Mouse (Mus musculus) MEL (cell line): ENCODE results near the gene Eif2a. TPM values are rescaled to one million over a fixed set of nuclear protein-coding genes. Genes with fewer than 3 reads are reported as not detected.
A peak's percentile ranks its signal among the peaks of the same experiment; 100 is the strongest.

Experiments used
- DNase-seq: peaks from one replicate; pipeline ENCODE4 v3.0.0; 2011; ENCODE audit warnings: low read depth, low spot score
- H3K27ac ChIP-seq: 2 replicates; pipeline ENCODE4 v1.5.1; 2012; ENCODE audit warnings: low read depth, mild to moderate bottlenecking, control low read depth, low read length, moderate library complexity; ENCODE audit not compliant: control insufficient read depth
- H3K27me3 ChIP-seq, 2 experiments: fragments of 150-350 bp in 1 of 2; sonication (generic) in 1 of 2; 2 replicates each; pipeline ENCODE4 v1.6.1; 2012; ENCODE audit warnings: low read length in 2 of 2, mild to moderate bottlenecking in 2 of 2, improper control_type of control experiment in 1 of 2, moderate library complexity in 1 of 2; ENCODE audit not compliant: insufficient read depth in 2 of 2, control insufficient read depth in 1 of 2
- H3K36me3 ChIP-seq, 2 experiments: 2 replicates each; pipeline ENCODE4 v1.6.1; 2012 to 2014; ENCODE audit warnings: low read length in 2 of 2, improper control_type of control experiment in 1 of 2, inconsistent platforms in 1 of 2, mild to moderate bottlenecking in 1 of 2; ENCODE audit not compliant: insufficient read depth in 2 of 2, control insufficient read depth in 1 of 2
- H3K4me1 ChIP-seq, 2 experiments: fragments of 150-350 bp in 1 of 2; sonication (generic) in 1 of 2; 2 replicates each; pipeline ENCODE4 v1.6.1; 2012; ENCODE audit warnings: low read length in 2 of 2, improper control_type of control experiment in 1 of 2, mild to moderate bottlenecking in 1 of 2; ENCODE audit not compliant: insufficient read depth in 2 of 2, control insufficient read depth in 1 of 2
- H3K4me3 ChIP-seq, 2 experiments: fragments of 150-350 bp in 1 of 2; sonication (generic) in 1 of 2; 2 replicates each; pipeline ENCODE4 v1.5.1; 2012; ENCODE audit warnings: low read depth in 2 of 2, low read length in 2 of 2, mild to moderate bottlenecking in 2 of 2, moderate library complexity in 2 of 2, control low read depth in 1 of 2, improper control_type of control experiment in 1 of 2; ENCODE audit not compliant: control insufficient read depth in 1 of 2, insufficient read depth in 1 of 2
- H3K79me2 ChIP-seq: 2 replicates; pipeline ENCODE4 v1.6.1; 2012; ENCODE audit warnings: mild to moderate bottlenecking, low read length, moderate library complexity; ENCODE audit not compliant: control insufficient read depth, poor library complexity, insufficient read depth
- H3K9ac ChIP-seq: 2 replicates; pipeline ENCODE4 v1.6.1; 2012; ENCODE audit warnings: low read depth, mild to moderate bottlenecking, control low read depth, low read length, moderate library complexity; ENCODE audit not compliant: control insufficient read depth, poor library complexity, severe bottlenecking
- H3K9me3 ChIP-seq: fragments of 150-350 bp; sonication (generic); replicated peaks from 2 replicates; pipeline ENCODE4 v1.6.1; 2012; ENCODE audit warnings: mild to moderate bottlenecking, low read length, improper control_type of control experiment, moderate library complexity; ENCODE audit not compliant: insufficient read depth
- CTCF ChIP-seq, 3 experiments: IDR thresholded peaks in 2 of 3; conservative IDR thresholded peaks in 1 of 3; 2 replicates each; pipeline ENCODE4 v1.5.1; 2011 to 2012; ENCODE audit warnings: low read length in 3 of 3, low read depth in 2 of 3, mild to moderate bottlenecking in 2 of 3, improper control_type of control experiment in 1 of 3, inconsistent platforms in 1 of 3, mixed read lengths in 1 of 3, moderate library complexity in 1 of 3; ENCODE audit not compliant: control insufficient read depth in 1 of 3, insufficient read depth in 1 of 3, poor library complexity in 1 of 3, severe bottlenecking in 1 of 3
- E2F4 ChIP-seq: IDR thresholded peaks from 2 replicates; pipeline ENCODE4 v1.6.1; 2011; ENCODE audit warnings: low read depth, low read length, improper control_type of control experiment, borderline replicate concordance
- GABPA ChIP-seq: IDR thresholded peaks from 2 replicates; pipeline ENCODE4 v1.6.1; 2012; ENCODE audit warnings: low read depth, mild to moderate bottlenecking, inconsistent platforms, low read length, improper control_type of control experiment, moderate library complexity
- JUND ChIP-seq: IDR thresholded peaks from 2 replicates; pipeline ENCODE4 v1.6.1; 2011; ENCODE audit warnings: low read depth, mild to moderate bottlenecking, improper control_type of control experiment, low read length
- KAT2A ChIP-seq: conservative IDR thresholded peaks from 2 replicates; pipeline ENCODE4 v1.6.1; 2012; ENCODE audit warnings: low read depth, low read length, improper control_type of control experiment, inconsistent platforms
- MAX ChIP-seq: IDR thresholded peaks from 2 replicates; pipeline ENCODE4 v1.6.1; 2011; ENCODE audit warnings: low read length, improper control_type of control experiment
- MAZ ChIP-seq: IDR thresholded peaks from 2 replicates; pipeline ENCODE4 v1.6.1; 2012; ENCODE audit warnings: low read depth, mild to moderate bottlenecking, inconsistent platforms, low read length, improper control_type of control experiment
- MEF2A ChIP-seq: IDR thresholded peaks from 2 replicates; pipeline ENCODE4 v1.6.1; 2014; ENCODE audit warnings: low read depth, mild to moderate bottlenecking, inconsistent platforms, low read length, improper control_type of control experiment; ENCODE audit not compliant: poor library complexity, insufficient replicate concordance, severe bottlenecking; ENCODE audit errors: extremely low read depth
- MXI1 ChIP-seq: IDR thresholded peaks from 2 replicates; pipeline ENCODE4 v1.6.1; 2011; ENCODE audit warnings: mild to moderate bottlenecking, low read depth, low read length, improper control_type of control experiment
- NELFE ChIP-seq: IDR thresholded peaks from 2 replicates; pipeline ENCODE4 v1.6.1; 2011; ENCODE audit warnings: low read depth, low read length, improper control_type of control experiment
- POLR2AphosphoS5 ChIP-seq: IDR thresholded peaks from 2 replicates; pipeline ENCODE4 v1.6.1; 2012; ENCODE audit warnings: low read depth, borderline replicate concordance, mild to moderate bottlenecking, inconsistent platforms, low read length, moderate library complexity, mixed read lengths
- RAD21 ChIP-seq: IDR thresholded peaks from 2 replicates; pipeline ENCODE4 v1.6.1; 2011; ENCODE audit warnings: mild to moderate bottlenecking, low read depth, low read length, improper control_type of control experiment
- SMC3 ChIP-seq: IDR thresholded peaks from 2 replicates; pipeline ENCODE4 v1.6.1; 2011; ENCODE audit warnings: low read depth, low read length, improper control_type of control experiment
- UBTF ChIP-seq: IDR thresholded peaks from 2 replicates; pipeline ENCODE4 v1.6.1; 2012; ENCODE audit warnings: low read depth, mild to moderate bottlenecking, inconsistent platforms, low read length, improper control_type of control experiment, moderate library complexity, borderline replicate concordance; ENCODE audit not compliant: insufficient read depth
- USF2 ChIP-seq, 2 experiments: IDR thresholded peaks; 2 replicates each; pipeline ENCODE4 v1.6.1; 2011 to 2012; ENCODE audit warnings: improper control_type of control experiment in 2 of 2, low read length in 2 of 2, borderline replicate concordance in 1 of 2, inconsistent platforms in 1 of 2, low read depth in 1 of 2, mild to moderate bottlenecking in 1 of 2; ENCODE audit not compliant: insufficient read depth in 1 of 2
- ZC3H11A ChIP-seq: IDR thresholded peaks from 2 replicates; pipeline ENCODE4 v1.6.1; 2012; ENCODE audit warnings: low read depth, mild to moderate bottlenecking, inconsistent platforms, low read length, improper control_type of control experiment
- ZKSCAN1 ChIP-seq: IDR thresholded peaks from 2 replicates; pipeline ENCODE4 v1.6.1; 2012; ENCODE audit warnings: low read depth, mild to moderate bottlenecking, inconsistent platforms, low read length, improper control_type of control experiment, moderate library complexity
- ZMIZ1 ChIP-seq: IDR thresholded peaks from 2 replicates; pipeline ENCODE4 v1.6.1; 2012; ENCODE audit warnings: low read depth, mild to moderate bottlenecking, inconsistent platforms, low read length, improper control_type of control experiment, moderate library complexity
- ZNF384 ChIP-seq: IDR thresholded peaks from 2 replicates; pipeline ENCODE4 v1.6.1; 2012; ENCODE audit warnings: low read depth, mild to moderate bottlenecking, inconsistent platforms, low read length, improper control_type of control experiment
- polyA plus RNA-seq, 2 experiments: library from polyadenylated mRNA; stranded (reverse) in 1 of 2; unstranded in 1 of 2; fragments of >175 nt in 1 of 2; fragments of >200 nt in 1 of 2; gene quantifications; 2 replicates each; pipeline versions ENCODE4 v1.2.1 to v1.2.4; 2012; ENCODE audit warnings: low replicate concordance in 2 of 2, low read depth in 1 of 2; ENCODE audit not compliant: insufficient read length in 2 of 2, insufficient read depth in 1 of 2, missing spikeins in 1 of 2
- total RNA-seq: library from RNA; depleted of rRNA; stranded (reverse); fragments of 300-350 nt; gene quantifications from 2 replicates; pipeline ENCODE4 v1.2.3, GENCODE M21; 2012

Eif2a gene
- total and polyA plus RNA-seq, 3 experiments: 67.3 to 192 (median 70.2) TPM

- TF ChIP-seq GABPA (no peak), SMC3 (peak; percentile 39), USF2 (IDR thresholded peaks at IDR 0.05; ENCODE audit: borderline replicate concordance in 1 of 2, insufficient read depth in 1 of 2, low read depth in 1 of 2, low read length in 2 of 2) (no peak), POLR2AphosphoS5 (no peak), RAD21 (peak; percentile 60)
Observed at GRCm38 (mm10) chr3:58487121-58487520, 38.5 kb upstream of the Eif2a start (continued).

GRCm38 (mm10) chr3:58487999-58488775, 37.4 kb upstream of the Eif2a start:
- H3K4me3 ChIP-seq: peak overlapping the region; percentile 23 to 62; a peak in 3 of 4 replicates
- TF ChIP-seq MAZ: no peak
- TF ChIP-seq MEF2A: no peak
- no peak for TF ChIP-seq E2F4
- no peak for TF ChIP-seq USF2 (IDR thresholded peaks at IDR 0.05; ENCODE audit: borderline replicate concordance in 1 of 2, insufficient read depth in 1 of 2, low read depth in 1 of 2, low read length in 2 of 2)
- TF ChIP-seq KAT2A: no peak
- no peak for TF ChIP-seq JUND
- TF ChIP-seq CTCF (IDR thresholded peaks at IDR 0.05 in 2 of 3, conservative IDR thresholded peaks at IDR 0.05 in 1 of 3; ENCODE audit: control insufficient read depth in 1 of 3, insufficient read depth in 1 of 3, low read depth in 2 of 3, low read length in 3 of 3, poor library complexity in 1 of 3, severe bottlenecking in 1 of 3): peak; percentile 13 to 59 (median 47); a peak in 3 of 6 replicates
- peak; percentile 50 for TF ChIP-seq RAD21
- TF ChIP-seq MXI1: no peak
- peak; percentile 64 for TF ChIP-seq SMC3
- TF ChIP-seq UBTF: no peak
- TF ChIP-seq NELFE: no peak
- no peak for TF ChIP-seq ZMIZ1
- TF ChIP-seq ZC3H11A: peak; percentile 60
- TF ChIP-seq GABPA: no peak
- TF ChIP-seq MAX: no peak
- no peak for TF ChIP-seq ZNF384
- TF ChIP-seq ZKSCAN1: no peak
- peak overlapping the region; percentile 56 for H3K9ac ChIP-seq
- no peaks in the 10 kb centered on the region; a peak in 1 of 4 replicates for H3K36me3 ChIP-seq
- H3K9me3 ChIP-seq: no peaks in the 10 kb centered on the region
- no peaks in the 10 kb centered on the region; a peak in 1 of 4 replicates for H3K27me3 ChIP-seq
- peak; percentile 39 for DNase-seq
- no peaks in the 10 kb centered on the region for H3K79me2 ChIP-seq
- peaks cover 0 to 2% of the 10 kb centered on the region in 2 experiments; a peak in 1 of 4 replicates for H3K4me1 ChIP-seq
- no peak overlapping the region for H3K27ac ChIP-seq
